Mouse (Mus musculus): ENCODE results near the gene Pla2g4a. TPM values are rescaled to one million over a fixed set of nuclear protein-coding genes. Genes with fewer than 3 reads are reported as not detected.

The Pla2g4a gene
- polyA plus RNA-seq, 1 experiment = 15.3 TPM

DNA sequence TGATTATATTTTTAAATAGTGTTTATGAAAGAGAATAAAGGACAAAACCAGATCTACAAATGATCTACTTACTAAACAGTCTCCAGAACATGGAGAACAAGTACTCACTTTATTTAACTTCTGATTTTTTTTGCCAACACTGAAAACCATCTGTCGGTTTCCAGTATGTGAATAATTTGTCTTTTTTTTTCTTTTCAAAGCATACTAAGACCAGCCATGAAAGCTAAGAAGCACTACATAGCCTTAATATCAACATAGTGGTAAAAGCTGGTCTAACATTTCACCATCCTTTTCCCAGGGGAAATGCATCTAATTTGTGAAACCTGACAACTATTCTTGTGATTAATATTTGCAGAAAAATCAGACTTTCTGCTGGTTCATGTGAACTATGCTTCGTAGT is 99.5 kb downstream of the Pla2g4a start:
- TF ChIP-seq CTCF (IDR thresholded peaks at IDR 0.05; ENCODE audit: control insufficient read depth, insufficient read depth, low read length) (no peak), POLR2A (IDR thresholded peaks at IDR 0.05; ENCODE audit: borderline replicate concordance, control insufficient read depth, low read depth, low read length) (no peak)
- WGBS = 87% methylated on average over 2 of the region's 2 CpGs
- no peak overlapping the region for H3K27ac ChIP-seq (ENCODE audit: control insufficient read depth, insufficient read depth, low read depth, low read length, poor library complexity)
- no peak overlapping the region for H3K4me3 ChIP-seq (replicated peaks; ENCODE audit: control insufficient read depth, low read depth, low read length)
- H3K4me1 ChIP-seq (ENCODE audit: control insufficient read depth, insufficient read depth, low read length) = no peaks in the 10 kb centered on the region

DNA sequence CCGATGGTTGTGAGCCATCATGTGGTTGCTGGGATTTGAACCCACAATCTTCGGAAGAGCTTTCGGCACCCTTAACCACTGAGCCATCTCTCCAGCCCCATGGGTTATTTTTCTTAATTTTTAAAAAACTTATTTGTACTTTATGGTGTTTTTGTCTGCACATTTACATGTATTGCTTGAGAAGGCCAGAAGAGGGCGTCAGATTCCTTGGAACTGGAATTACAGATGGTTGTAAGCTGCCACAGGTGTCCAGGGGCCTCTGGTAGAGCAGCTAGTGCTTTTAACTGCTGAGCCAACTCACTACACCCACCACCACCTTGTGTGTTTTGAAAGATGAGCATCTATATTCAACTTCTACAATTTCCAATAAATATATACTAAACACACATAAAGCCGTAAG is 102.4 kb downstream of the Pla2g4a start:
- H3K4me3 ChIP-seq (replicated peaks; ENCODE audit: control insufficient read depth, low read depth, low read length) = no peak overlapping the region
- no peaks in the 10 kb centered on the region for H3K4me1 ChIP-seq (ENCODE audit: control insufficient read depth, insufficient read depth, low read length)
- TF ChIP-seq POLR2A (IDR thresholded peaks at IDR 0.05; ENCODE audit: borderline replicate concordance, control insufficient read depth, low read depth, low read length) (no peak), CTCF (IDR thresholded peaks at IDR 0.05; ENCODE audit: control insufficient read depth, insufficient read depth, low read length) (no peak)
- WGBS = 82% methylated on average over 5 of the region's 5 CpGs
- no peak overlapping the region for H3K27ac ChIP-seq (ENCODE audit: control insufficient read depth, insufficient read depth, low read depth, low read length, poor library complexity)

DNA sequence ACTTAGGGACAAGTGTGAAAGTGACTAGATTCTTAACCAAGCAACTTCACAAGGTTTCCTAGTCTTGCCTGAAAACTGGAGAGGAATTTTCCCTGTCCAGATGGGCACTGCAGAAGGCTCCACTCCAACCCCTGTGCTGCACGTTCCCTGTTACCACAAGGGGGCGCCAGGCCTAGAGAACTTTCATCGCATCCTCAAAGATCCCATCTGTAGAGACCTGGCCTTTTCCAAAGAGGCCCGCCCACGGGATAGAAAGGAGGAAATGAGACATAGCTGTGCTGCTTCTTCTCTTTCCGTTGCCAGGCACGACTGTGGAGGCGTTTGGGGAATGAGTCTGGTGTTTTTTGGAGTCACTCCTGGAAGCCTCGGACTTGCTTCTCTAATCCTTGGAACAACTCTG is 104.4 kb downstream of the Pla2g4a start:
- Histone ChIP-seq H3K4me3 (replicated peaks; ENCODE audit: control insufficient read depth, low read depth, low read length) (no peak overlapping the region), H3K4me1 (ENCODE audit: control insufficient read depth, insufficient read depth, low read length) (no peaks in the 10 kb centered on the region), H3K27ac (ENCODE audit: control insufficient read depth, insufficient read depth, low read depth, low read length, poor library complexity) (no peak overlapping the region)
- WGBS = 42% methylated on average over 9 of the region's 9 CpGs
- TF ChIP-seq POLR2A (IDR thresholded peaks at IDR 0.05; ENCODE audit: borderline replicate concordance, control insufficient read depth, low read depth, low read length) = no peak
- TF ChIP-seq CTCF (IDR thresholded peaks at IDR 0.05; ENCODE audit: control insufficient read depth, insufficient read depth, low read length) = peak; percentile 73

DNA sequence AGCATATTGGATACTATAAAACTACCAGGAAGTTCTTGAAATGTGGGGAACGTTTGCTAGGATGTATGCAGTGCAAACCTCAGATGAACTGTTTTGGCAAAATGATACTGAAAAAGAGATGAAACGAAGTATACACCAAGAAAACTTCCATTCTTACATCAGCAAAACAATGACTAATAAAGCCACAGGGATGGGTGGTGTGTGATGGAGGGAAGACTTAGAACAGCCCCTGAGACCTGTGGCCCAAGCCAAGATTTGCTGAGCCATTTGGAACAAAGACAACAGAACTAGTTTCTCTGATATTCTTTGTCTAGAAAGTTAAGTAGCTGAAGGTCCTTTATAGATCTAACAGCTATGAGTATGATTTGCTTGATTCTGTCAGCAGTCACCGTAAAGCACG is 105.5 kb downstream of the Pla2g4a start:
- Histone ChIP-seq H3K4me1 (ENCODE audit: control insufficient read depth, insufficient read depth, low read length) (no peaks in the 10 kb centered on the region), H3K4me3 (replicated peaks; ENCODE audit: control insufficient read depth, low read depth, low read length) (no peak overlapping the region), H3K27ac (ENCODE audit: control insufficient read depth, insufficient read depth, low read depth, low read length, poor library complexity) (no peak overlapping the region)
- no peak for TF ChIP-seq CTCF (IDR thresholded peaks at IDR 0.05; ENCODE audit: control insufficient read depth, insufficient read depth, low read length)
- WGBS = 79% methylated on average over 4 of the region's 4 CpGs

- Histone ChIP-seq H3K27ac (ENCODE audit: control insufficient read depth, insufficient read depth, low read depth, low read length, poor library complexity) (no peak overlapping the region), H3K4me1 (ENCODE audit: control insufficient read depth, insufficient read depth, low read length) (no peaks in the 10 kb centered on the region), H3K4me3 (replicated peaks; ENCODE audit: control insufficient read depth, low read depth, low read length) (no peak overlapping the region)
- 84% methylated on average over 7 of the region's 7 CpGs for WGBS
- TF ChIP-seq CTCF (IDR thresholded peaks at IDR 0.05; ENCODE audit: control insufficient read depth, insufficient read depth, low read length) (no peak), POLR2A (IDR thresholded peaks at IDR 0.05; ENCODE audit: borderline replicate concordance, control insufficient read depth, low read depth, low read length) (no peak)
These were observed 106.2 kb downstream of the Pla2g4a start for GRCm38 (mm10) chr1:149854867-149855266.

- WGBS = 81% methylated on average over 6 of the region's 6 CpGs
- no peak for TF ChIP-seq CTCF (IDR thresholded peaks at IDR 0.05; ENCODE audit: control insufficient read depth, insufficient read depth, low read length)
- TF ChIP-seq POLR2A (IDR thresholded peaks at IDR 0.05; ENCODE audit: borderline replicate concordance, control insufficient read depth, low read depth, low read length) = no peak
- Histone ChIP-seq H3K4me3 (replicated peaks; ENCODE audit: control insufficient read depth, low read depth, low read length) (no peak overlapping the region), H3K27ac (ENCODE audit: control insufficient read depth, insufficient read depth, low read depth, low read length, poor library complexity) (no peak overlapping the region), H3K4me1 (ENCODE audit: control insufficient read depth, insufficient read depth, low read length) (no peaks in the 10 kb centered on the region)
These were observed 114.4 kb downstream of the Pla2g4a start for GRCm38 (mm10) chr1:149846655-149847054.

DNA sequence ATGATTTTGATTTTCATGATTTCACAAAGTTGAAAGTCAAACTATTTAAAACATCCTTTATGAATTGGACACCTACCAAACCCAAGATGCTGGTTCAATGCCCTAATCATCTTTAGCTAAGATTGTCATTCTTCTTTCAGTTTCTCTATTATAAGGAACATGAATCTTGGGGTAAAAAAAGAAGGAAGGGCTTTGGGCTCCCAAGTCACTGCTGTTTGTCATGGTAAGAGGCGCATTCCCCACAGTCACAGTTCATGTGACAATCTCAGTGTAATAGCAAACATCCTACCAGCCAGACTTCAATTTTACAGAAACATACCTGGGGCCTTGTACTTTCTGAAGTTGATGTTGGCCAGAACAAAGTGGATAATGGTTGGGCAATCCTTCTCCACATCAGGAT is 119.2 kb downstream of the Pla2g4a start:
- Histone ChIP-seq H3K27ac (ENCODE audit: control insufficient read depth, insufficient read depth, low read depth, low read length, poor library complexity) (no peak overlapping the region), H3K4me3 (replicated peaks; ENCODE audit: control insufficient read depth, low read depth, low read length) (no peak overlapping the region), H3K4me1 (ENCODE audit: control insufficient read depth, insufficient read depth, low read length) (no peaks in the 10 kb centered on the region)
- 79% methylated on average over 1 of the region's 1 CpGs for WGBS
- no peak for TF ChIP-seq CTCF (IDR thresholded peaks at IDR 0.05; ENCODE audit: control insufficient read depth, insufficient read depth, low read length)
- no peak for TF ChIP-seq POLR2A (IDR thresholded peaks at IDR 0.05; ENCODE audit: borderline replicate concordance, control insufficient read depth, low read depth, low read length)

GRCm38 (mm10) chr1:149840961-149841416 is 120.1 kb downstream of the Pla2g4a start:
- WGBS = 72% methylated on average over 4 of the region's 4 CpGs
- H3K4me3 ChIP-seq (replicated peaks; ENCODE audit: control insufficient read depth, low read depth, low read length) = no peak overlapping the region
- no peak for TF ChIP-seq CTCF (IDR thresholded peaks at IDR 0.05; ENCODE audit: control insufficient read depth, insufficient read depth, low read length)
- TF ChIP-seq POLR2A (IDR thresholded peaks at IDR 0.05; ENCODE audit: borderline replicate concordance, control insufficient read depth, low read depth, low read length) = no peak
- no peak overlapping the region for H3K27ac ChIP-seq (ENCODE audit: control insufficient read depth, insufficient read depth, low read depth, low read length, poor library complexity)
- H3K4me1 ChIP-seq (ENCODE audit: control insufficient read depth, insufficient read depth, low read length) = no peaks in the 10 kb centered on the region

- no peak overlapping the region for H3K27ac ChIP-seq (ENCODE audit: control insufficient read depth, insufficient read depth, low read depth, low read length, poor library complexity)
- 88% methylated on average over 3 of the region's 3 CpGs for WGBS
- no peaks in the 10 kb centered on the region for H3K4me1 ChIP-seq (ENCODE audit: control insufficient read depth, insufficient read depth, low read length)
- TF ChIP-seq CTCF (IDR thresholded peaks at IDR 0.05; ENCODE audit: control insufficient read depth, insufficient read depth, low read length) (no peak), POLR2A (IDR thresholded peaks at IDR 0.05; ENCODE audit: borderline replicate concordance, control insufficient read depth, low read depth, low read length) (no peak)
- no peak overlapping the region for H3K4me3 ChIP-seq (replicated peaks; ENCODE audit: control insufficient read depth, low read depth, low read length)
These were observed 120.7 kb downstream of the Pla2g4a start for GRCm38 (mm10) chr1:149840312-149840930.

All from bone marrow, adult 2 months (tissue).